Mouse (Mus musculus): ENCODE data around the gene Nup93. TPM values are rescaled to one million over a fixed set of nuclear protein-coding genes. Genes with fewer than 3 reads are reported as not detected.
"Not testable (repeated sequence)": the region's sequence is repeated elsewhere in the genome, so short reads cannot be mapped to it uniquely, and the experiment has no call there.

Nup93 gene
- total RNA-seq (2021): 10 to 100 TPM; 42.5 to 60.5 TPM

DNA sequence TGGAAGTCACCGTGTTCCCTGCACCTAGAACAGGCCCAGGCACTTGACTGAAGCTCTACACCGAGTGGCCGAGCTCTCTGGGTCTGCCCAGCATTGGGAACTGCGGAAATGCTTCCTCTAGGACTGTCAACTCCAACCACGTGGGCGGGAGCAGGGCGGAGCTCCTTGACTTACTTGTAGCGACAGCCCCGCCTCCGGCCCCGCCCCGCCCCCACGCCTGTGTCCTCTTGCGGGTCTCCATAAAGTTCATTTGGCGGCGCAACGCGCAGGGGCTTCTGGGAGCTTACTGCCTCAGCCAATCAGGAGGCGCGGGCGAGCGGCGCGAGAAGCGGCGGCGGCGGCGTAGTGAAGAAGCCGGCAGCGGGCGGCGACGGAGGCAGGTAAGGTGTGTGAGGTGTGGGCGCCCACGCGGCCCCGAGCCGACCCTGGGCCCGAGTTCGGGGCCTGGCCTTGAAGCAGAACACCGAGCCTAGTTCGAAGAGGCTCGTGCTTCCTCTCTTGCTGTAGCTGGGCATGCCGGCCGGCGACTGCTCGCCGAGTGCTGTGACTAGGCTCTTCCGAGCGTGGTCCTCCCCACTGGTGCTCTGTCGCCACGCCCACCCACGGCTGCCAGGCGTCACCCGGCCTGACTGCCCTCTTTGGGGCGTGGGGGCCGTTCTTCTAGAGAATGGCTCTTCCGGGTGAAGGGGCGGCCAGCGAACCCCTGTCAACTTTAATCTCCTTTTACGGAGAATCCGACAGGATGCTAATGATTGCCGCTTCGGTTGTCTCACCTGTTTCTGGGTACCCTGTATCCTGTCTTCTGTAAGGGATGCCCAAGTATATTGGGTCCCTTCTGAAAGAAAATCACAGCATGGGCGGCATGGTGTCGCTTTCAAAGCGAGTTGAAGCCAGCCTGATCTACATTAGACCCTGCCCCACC lies at the start of gene Nup93:
TSS of gene Nup93 (plus strand) at position 313 of the 922 bp plus-strand sequence.
- DNase-seq (ENCODE audit: extremely low spot score in 1 of 2, low spot score in 1 of 2): peak; percentile 92 to 93

DNA sequence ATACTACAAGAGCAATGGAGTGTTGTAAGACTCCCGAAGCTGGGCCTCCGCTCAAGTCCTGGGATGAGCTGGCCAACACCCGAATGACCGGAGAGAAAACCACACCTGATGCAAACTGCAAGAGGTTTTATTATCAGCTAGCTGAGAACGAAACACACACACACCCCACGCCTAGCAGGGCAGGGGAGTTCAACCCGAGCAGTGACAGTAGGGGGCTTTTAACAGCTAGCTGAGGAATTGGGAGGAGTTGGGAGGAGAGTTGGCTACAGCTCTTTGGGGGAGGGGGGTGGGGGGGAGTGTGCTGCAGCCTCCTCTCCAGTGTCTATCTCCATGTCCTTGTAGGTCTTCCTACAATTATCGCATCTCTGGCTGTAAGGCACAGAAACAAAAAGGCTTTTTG lies 48.6 kb upstream of the Nup93 start:
- not testable (repeated sequence) for DNase-seq (ENCODE audit: extremely low spot score in 1 of 2, low spot score in 1 of 2)

DNA sequence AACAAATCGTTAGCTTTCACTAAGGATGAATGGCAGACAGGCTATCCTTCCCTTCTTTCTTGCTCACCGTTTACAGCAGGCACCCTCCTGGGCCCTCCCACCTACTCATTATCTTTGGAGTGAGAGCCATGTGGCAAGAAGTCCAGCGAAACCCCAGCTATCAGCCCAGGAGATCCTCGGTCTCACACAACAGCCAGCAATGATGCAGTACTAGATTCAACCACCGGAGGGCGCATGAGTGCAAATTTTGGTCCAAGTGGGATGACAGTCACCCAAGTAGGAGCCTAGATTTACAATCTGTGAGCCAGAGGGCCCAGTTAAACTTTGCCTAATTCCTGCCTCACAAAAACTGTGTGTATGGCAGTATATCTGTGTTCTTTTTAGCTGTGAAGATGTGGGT lies 47.1 kb upstream of the Nup93 start:
- peak; percentile 99 to 100 for DNase-seq (ENCODE audit: extremely low spot score in 1 of 2, low spot score in 1 of 2)

DNA sequence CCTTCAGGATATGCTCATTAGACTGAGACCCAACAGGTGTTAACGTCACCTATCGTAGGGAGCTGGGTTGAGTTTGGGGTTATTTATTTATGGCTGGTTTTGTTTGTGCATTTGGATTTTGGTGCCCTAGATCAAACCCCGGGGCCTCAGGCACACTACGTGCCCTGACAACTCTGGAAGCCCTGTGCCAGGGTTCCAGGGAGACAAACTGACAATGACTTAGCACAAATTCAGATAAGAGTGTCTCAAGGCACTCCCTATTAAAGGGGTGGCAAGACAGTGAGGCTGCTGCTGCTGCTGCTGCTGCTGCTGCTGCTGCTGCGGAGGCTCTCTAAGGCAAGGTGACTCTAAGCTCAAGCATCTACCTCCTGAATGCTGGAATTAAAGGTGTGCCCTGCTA lies 44.8 kb upstream of the Nup93 start:
- DNase-seq (ENCODE audit: extremely low spot score in 1 of 2, low spot score in 1 of 2): no peak

DNA sequence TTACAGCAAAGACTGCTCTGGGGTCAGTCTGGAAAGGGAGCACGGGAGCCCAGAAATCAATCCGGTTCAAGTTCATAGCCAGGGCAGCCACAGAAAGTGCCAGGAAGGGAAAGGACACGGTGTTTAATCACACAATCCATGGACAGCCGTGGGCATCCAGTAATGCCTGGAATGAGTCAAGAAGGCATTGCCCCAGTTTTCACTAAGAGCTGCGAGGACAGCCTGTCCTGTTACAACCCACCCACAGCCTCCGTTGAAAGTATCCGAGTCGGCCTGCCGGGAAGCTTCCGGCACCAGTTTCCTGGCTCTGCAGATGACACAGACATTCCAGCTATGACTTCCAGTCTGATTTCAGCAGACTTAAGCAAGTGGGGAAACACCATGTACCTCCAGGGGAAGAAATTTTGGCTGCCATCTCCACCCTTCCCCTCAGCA lies 43.0 kb upstream of the Nup93 start:
- DNase-seq (ENCODE audit: extremely low spot score in 1 of 2, low spot score in 1 of 2): no peak

DNA sequence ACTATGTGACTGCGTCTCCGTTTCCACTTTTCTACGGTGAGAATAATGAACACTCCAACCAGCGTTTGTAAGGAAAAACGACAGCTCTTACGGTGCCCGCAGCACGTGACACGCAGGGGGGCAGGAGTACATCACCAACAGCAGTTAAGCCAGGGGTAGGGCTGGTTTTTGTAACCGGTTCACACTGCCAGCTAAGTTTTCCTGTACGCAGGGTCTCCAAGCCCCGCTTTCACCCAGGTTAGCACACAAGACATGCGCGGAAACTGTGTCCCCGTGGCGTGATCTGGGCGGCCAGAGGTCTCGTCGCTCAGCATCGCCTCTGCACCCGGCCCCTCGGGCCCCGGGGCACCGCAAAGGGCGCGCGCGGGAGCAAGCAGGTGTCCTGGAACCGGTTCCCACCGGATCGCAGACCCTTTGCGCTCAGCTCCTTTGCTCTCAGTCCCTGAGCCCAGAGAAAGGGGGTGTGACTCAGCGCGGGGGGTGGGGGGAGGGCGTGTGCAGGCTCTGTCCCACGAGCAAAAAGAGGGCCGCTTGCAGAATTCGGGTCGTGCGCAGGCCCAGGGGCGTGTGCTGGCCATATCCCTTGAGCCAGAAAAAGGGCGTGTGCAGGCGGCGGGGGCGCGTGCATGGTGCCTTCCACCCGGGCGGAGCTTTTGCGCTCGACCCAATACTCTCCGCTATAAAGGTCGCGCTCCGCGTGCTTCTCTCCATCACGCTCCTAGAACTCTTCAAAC lies 42.1 kb upstream of the Nup93 start, which contains the start of gene Mt2:
TSS of gene Mt2 (plus strand) at position 590 of the 734 bp plus-strand sequence.
- DNase-seq (ENCODE audit: extremely low spot score in 1 of 2, low spot score in 1 of 2): peak; percentile 39 to 61

DNA sequence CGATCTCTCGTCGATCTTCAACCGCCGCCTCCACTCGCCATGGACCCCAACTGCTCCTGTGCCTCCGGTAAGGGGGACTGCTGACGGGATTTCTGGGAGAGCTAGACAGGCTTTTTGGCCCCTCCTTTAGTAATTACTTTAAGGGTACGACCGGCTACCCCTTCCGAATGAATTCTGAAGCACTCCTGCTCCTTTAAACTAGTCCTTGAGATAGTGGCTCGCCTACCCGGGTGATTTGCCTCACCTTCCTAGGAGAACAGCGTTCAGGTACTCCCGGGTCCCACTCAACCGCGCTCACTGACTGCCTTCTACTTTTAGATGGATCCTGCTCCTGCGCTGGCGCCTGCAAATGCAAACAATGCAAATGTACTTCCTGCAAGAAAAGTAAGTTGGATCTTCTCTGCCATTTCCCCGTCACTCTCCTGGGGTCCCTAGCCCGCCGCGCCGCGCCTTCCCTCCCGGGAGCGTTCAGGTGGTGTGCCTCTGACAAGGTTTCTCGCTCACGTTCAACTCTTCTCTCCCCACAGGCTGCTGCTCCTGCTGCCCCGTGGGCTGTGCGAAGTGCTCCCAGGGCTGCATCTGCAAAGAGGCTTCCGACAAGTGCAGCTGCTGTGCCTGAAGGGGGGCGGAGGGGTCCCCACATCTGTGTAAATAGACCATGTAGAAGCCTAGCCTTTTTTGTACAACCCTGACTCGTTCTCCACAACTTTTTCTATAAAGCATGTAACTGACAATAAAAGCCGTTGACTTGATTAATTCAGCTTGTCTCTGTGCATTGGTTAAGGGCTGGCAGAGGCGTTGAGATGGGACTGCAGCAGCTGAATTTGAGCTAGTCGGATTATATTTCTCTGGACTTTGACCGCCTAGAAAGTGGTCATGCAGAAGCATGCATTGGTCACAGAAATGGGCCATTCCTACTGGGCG lies 41.3 kb upstream of the Nup93 start:
- DNase-seq (ENCODE audit: extremely low spot score in 1 of 2, low spot score in 1 of 2): peak in 1 of 2 experiments; percentile 42

DNA sequence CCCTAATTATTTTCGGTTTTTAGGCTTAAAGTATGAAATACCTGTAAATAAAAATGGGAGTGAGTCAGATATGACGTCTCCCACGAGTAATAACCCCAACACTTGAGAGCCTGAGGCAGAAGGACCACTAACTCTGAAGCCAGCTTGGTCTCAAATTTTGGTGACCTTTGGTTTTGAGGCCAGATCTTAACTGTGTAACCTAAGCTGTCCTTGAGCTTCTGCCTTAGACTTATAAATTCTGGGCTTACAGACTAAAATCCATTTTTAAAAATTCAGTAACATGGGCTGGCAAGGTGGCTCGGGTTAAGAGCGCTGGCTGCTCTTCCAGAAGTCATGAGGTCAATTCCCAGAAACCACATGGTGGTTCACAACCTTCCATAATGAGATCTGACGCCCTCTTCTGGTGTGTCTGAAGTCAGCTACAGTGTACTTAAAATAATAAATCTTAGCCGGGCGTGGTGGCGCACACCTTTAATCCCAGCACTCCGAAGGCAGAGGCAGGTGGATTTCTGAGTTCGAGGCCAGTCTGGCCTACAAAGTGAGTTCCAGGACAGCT lies 40.4 kb upstream of the Nup93 start:
- no peak for DNase-seq (ENCODE audit: extremely low spot score in 1 of 2, low spot score in 1 of 2)

DNA sequence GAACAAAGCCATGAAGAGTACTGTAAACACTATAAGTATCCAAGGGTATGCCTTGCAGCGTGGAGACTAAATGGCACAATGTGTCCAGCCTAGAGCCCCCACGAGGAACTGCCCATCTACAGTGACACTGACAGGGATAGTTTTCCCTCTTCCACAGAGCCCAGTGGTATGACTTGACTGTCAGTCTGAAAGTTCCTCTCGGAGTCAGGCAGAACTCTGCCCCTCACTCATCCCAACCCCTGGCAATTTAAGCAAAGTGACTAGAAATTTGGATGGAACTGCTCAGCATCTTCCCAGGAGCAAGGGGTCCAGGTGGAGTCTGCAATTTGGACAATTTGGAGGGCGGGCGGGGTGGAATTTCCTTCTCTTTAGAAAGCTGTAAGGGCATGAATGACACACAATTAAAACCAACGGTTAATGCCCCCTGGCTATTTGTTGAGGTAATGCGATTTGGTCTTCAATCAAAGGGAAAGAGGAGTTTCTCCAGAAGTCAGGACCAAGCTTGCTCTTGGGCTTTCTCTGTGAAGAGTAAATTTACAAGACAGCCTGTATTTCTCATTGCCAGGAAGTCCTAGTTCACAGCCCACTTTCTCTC lies 39.6 kb upstream of the Nup93 start:
- DNase-seq (ENCODE audit: extremely low spot score in 1 of 2, low spot score in 1 of 2): no peak

DNA sequence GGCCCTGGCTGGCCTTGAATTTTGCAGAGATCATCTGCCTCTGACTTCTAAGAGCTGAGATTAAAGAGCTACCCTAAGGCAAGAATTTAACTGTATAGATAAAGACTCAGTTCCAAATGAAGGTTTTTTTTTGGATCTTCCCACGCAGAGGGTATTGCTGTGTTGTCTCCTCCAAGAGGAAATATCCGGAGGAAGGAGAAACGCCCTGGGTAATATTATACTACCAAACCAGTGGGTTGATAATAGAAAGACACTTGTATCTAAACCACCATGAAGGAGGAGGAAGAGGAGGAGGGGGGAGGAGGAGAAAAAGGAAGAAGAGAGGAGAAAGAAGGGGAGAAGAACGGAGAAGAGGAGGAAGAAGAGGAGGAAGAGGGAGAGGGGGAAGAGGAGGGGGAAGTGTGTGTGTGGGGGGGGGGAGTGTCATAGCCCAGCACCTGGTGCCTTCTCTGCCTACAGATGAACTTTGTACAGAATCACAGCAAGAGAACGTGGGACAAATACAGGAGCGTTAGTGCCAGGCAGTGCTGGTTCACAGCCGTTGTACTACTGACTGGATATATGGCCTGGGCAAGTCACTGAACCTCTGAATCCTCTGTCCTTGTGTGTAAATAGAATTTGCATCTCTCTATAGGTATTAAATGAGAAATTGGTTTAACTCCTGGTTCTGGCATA lies 36.5 kb upstream of the Nup93 start:
- no peak for DNase-seq (ENCODE audit: extremely low spot score in 1 of 2, low spot score in 1 of 2)

DNA sequence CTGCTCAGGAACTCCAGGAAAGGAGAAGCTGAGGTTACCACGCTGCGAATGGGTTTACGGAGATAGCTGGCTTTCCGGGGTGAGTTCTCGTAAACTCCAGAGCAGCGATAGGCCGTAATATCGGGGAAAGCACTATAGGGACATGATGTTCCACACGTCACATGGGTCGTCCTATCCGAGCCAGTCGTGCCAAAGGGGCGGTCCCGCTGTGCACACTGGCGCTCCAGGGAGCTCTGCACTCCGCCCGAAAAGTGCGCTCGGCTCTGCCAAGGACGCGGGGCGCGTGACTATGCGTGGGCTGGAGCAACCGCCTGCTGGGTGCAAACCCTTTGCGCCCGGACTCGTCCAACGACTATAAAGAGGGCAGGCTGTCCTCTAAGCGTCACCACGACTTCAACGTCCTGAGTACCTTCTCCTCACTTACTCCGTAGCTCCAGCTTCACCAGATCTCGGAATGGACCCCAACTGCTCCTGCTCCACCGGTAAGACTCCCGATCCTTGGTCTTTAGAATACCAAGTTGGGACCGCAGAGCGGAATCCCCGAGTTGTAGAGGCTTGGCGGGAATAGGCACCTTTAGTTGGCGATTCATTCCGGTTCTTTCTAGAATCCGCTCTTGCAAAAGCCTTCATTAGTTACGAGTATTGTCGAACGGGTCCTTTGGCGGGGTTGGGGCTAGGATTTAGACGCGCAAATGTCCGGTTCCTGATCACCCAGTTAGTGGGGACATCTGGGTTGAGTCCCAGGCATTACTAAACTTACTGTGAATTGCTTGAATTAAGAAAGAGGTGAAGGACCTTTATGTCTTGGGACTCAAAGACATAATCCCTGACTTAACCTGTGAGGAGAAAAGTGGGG lies 35.3 kb upstream of the Nup93 start, which contains the start of gene Mt1:
TSS of gene Mt1 (plus strand) at position 226 of the 856 bp plus-strand sequence.
- DNase-seq (ENCODE audit: extremely low spot score in 1 of 2, low spot score in 1 of 2): peak; percentile 70 to 74

DNA sequence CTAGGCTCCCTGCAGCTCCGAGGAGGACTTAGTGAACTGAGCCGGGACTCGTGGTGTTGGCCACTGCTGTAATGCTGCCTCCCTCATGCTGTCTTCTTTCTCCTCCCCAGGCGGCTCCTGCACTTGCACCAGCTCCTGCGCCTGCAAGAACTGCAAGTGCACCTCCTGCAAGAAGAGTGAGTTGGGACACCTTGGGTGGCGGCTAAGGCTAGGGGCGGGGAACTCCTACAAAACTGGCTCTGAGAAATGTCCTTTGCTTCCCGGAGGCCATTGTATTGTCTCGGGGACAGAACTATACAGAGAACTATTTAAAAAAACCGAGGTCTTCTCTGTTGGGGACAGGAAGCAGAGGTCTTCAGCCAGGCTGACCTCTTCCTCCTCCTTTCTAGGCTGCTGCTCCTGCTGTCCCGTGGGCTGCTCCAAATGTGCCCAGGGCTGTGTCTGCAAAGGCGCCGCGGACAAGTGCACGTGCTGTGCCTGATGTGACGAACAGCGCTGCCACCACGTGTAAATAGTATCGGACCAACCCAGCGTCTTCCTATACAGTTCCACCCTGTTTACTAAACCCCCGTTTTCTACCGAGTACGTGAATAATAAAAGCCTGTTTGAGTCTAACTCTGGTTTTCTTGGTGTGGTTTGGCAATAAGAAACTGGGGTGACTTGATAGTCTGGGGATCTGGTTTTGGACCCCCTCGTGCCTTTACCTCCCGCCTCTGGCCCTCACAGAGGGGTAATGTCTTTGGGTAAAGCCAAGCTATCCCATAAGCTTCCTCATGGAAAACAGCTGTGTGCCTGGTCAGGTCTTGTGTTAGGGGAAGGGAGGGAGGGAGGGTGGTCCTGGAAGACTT lies 34.4 kb upstream of the Nup93 start:
- no peak for DNase-seq (ENCODE audit: extremely low spot score in 1 of 2, low spot score in 1 of 2)

DNA sequence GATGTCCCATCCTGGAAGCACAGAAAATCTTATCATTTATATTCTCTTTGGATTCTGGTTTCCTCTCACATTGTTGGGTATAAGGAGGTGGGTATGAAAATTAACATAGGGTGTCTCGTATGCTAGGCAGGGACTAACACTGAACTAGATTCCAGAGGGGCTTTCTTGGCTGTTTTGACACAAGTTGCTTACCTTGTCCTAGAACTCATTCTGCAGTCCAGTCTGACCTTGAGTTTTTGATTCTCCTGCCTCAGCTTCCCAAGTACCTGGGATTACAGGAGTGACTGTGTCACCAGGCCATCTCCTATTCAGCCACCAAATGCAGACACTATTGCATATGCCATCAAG lies 33.8 kb upstream of the Nup93 start:
- no peak for DNase-seq (ENCODE audit: extremely low spot score in 1 of 2, low spot score in 1 of 2)

DNA sequence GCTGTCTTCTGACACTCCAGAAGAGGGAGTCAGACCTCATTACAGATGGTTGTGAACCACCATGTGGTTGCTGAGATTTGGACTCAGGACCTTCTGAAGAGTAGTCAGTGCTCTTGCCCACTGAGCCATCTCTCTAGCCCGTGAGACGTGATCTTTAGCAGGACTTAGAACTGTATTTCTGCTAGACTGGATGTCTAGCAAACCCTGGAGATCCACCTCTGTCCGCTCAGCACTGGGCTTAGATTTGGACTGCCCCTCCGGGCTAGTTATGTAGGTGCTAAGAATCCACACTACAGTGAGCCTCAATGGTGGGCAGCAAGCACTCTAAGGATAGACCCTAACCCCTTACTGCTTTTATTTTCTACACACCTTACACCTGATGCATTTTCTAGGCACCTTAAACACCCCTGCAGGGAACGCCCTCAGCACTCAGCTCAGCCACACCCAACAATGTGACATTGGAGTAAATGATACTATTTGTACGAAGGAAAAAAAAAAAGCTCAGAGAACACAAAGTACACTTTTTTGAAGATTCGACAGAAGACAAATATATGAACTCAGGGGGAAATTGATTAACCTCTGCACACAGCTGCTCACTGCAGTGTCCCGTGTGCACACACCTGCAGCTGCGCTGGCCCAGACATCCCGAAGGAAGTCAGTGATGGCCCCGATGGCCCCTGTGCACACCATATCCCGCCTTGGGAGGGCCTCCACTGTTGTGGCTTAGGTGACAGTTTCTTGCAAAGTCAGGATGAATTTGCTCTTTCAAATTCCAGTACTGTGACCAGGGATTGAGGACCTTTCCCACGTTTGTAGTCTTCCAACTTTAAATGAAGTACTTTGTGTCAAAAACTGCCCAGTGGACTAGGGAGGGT lies 32.1 kb upstream of the Nup93 start:
- no peak for DNase-seq (ENCODE audit: extremely low spot score in 1 of 2, low spot score in 1 of 2)

DNA sequence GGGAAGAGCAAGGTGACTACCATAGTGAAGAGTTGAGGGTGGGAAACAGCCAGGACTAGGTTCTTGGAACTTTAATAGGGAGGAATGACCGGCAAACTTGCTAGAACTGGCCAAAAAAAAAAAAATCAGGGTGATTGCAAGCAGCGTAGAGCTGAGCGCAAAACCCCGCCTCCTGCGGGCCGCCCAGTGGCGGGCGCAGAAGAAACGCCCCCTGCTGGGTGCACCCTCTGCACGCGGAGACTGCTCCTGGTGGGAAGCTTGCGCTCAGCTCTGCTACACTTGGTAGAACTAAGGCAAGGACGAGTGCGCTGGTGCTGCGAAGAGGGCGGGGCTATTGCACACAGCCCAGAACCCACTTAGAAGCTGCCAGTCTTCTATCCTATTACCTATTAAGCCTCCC lies 31.2 kb upstream of the Nup93 start:
- peak; percentile 47 to 69 for DNase-seq (ENCODE audit: extremely low spot score in 1 of 2, low spot score in 1 of 2)

DNA sequence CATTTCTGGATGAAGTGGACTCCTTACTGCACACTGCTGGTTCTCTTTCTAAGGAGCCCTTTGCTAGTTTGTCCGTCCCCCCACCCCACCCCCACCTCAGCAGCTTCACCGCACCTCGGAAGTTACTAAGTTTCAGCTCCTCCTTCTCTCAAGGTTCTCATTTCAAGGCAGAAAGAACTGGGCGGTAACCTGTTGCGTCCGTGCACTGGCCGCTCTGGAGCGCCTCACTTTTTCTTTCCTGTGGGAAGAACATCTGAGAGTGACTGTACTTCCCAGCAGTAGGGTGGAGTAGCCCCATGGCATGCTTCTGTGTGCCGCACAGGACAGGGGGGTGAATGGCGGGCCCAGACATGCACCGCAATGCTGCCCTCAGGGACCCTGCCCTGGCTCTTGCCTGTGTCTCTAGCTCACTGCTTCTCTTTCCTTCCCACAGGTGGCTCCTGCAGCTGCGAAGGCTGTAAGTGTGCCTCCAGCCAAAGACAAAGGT lies 30.0 kb upstream of the Nup93 start:
- no peak for DNase-seq (ENCODE audit: extremely low spot score in 1 of 2, low spot score in 1 of 2)
